Mouse (Mus musculus) embryonic stem cell, embryonic (primary cell): Measurements from ENCODE around the gene Ap4b1.

ENCODE experiments used
- CTCF ChIA-PET, 4 experiments: fragments of 300-600 bp in 2 of 4; fragments of 350-600 bp in 2 of 4; sonication (Branson Sonifier 250); formaldehyde crosslinking; loops; one replicate each; lab custom pipeline; 2022; ENCODE audit warnings: inconsistent platforms in 2 of 4; lab: Charles Lee
- POLR2A ChIA-PET, 4 experiments: fragments of 300-600 bp in 2 of 4; fragments of 350-600 bp in 2 of 4; sonication (Branson Sonifier 250); formaldehyde crosslinking; loops; one replicate each; lab custom pipeline; 2022; ENCODE audit warnings: antibody characterized with exemption in 4 of 4, inconsistent platforms in 1 of 4; lab: Charles Lee

Ap4b1 gene

GRCm38 (mm10) chr3:103808891-103809798, at the start of gene Ap4b1, which contains the start of the genes Dclre1b and Gm43064:
Gene Ap4b1, plus strand, starts transcription at chr3:103809520.
Gene Dclre1b, minus strand, starts transcription at chr3:103809444.
Gene Gm43064, plus strand, starts transcription at chr3:103809573.
- ChIA-PET CTCF (interaction anchor here (0.6 to 1.1 kb wide), 5 partner anchors 17 to 71 kb away, joined by 3 to 5 read pairs (median 3); partner anchors contain the start of genes Hipk1 (in 1 of the 4) and Olfml3 (in 1 of the 4)), POLR2A (interaction anchor here (0.5 to 3.3 kb wide), 44 partner anchors 11 to 830 kb away, joined by 3 to 65 read pairs (median 4); partner anchors contain the start of genes Hipk1 (in 3 of the 4), Rsbn1 (in 2 of the 4), Magi3 (in 1 of the 4) and Slc16a1 (in 1 of the 4))

DNA sequence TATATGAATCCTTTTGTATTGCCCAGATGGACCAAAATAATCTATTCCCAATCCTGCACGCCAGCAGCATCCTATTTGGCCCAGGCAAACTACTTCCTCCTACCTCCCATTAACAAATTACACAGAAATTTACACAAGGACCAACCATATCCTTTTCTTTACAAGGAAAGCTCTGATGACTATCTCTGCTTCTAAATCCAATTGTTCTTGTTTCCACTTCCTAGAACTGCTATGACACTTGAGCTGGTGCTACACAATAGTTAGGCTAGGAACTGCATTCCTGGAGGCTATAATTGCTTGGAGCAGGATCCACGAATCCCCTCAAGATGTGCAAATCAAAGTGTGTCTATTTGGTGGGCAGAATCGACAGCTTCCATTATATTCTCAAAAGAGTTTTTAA, 42.5 kb upstream of the Ap4b1 start:
- POLR2A ChIA-PET: interaction anchor here in 1 of 4 experiments (2.3 to 14.2 kb wide), 2 partner anchors 12 to 21 kb away, joined by 24 to 166 read pairs; partner anchors contain the start of gene Hipk1

GRCm38 (mm10) chr3:103771531-103772130, 37.7 kb upstream of the Ap4b1 start:
- ChIA-PET CTCF (interaction anchor here in 2 of 4 experiments (0.6 to 2.0 kb wide), 4 partner anchors 10 to 34 kb away, joined by 3 to 9 read pairs (median 4); partner anchors contain the start of gene Olfml3 (in 1 of the 2)), POLR2A (interaction anchor here (0.6 to 14.2 kb wide), 26 partner anchors 8 to 626 kb away, joined by 3 to 166 read pairs (median 4); partner anchors contain the start of genes Ap4b1 (in 3 of the 4), Gm43064 (in 3 of the 4), Rsbn1 (in 3 of the 4) and Dclre1b (in 2 of the 4))

More for the DNA sequence above, 42.5 kb upstream of the Ap4b1 start:
- CTCF ChIA-PET: no interaction called here

GRCm38 (mm10) chr3:103772846-103773245, 36.5 kb upstream of the Ap4b1 start:
- POLR2A ChIA-PET: interaction anchor here (0.5 to 14.2 kb wide), 16 partner anchors 8 to 1848 kb away, joined by 3 to 166 read pairs (median 4); partner anchors contain the start of genes Ap4b1 (in 2 of the 4), Dclre1b (in 2 of the 4), Gm43064 (in 2 of the 4) and Hipk1 (in 1 of the 4)
- CTCF ChIA-PET: no interaction called here

DNA sequence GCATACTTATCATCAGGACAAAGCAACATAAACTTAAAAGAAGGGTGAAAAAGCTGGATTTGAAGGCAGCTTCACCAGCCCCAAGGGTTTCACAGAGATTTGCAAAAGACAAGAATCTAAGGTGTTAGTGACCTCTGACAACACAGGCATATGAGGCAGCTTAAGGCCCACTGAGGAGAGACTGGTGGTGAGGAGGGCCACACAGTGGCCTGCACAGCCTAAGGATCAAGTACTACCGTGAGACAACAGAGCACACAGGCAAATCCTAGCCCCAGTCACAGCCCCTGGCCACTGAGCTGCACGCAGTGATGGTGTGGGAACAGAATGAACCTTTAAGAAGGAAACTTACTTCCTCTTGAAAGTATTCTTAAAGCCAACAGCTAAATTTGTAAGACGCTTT, 35.8 kb upstream of the Ap4b1 start:
- CTCF ChIA-PET: no interaction called here

DNA sequence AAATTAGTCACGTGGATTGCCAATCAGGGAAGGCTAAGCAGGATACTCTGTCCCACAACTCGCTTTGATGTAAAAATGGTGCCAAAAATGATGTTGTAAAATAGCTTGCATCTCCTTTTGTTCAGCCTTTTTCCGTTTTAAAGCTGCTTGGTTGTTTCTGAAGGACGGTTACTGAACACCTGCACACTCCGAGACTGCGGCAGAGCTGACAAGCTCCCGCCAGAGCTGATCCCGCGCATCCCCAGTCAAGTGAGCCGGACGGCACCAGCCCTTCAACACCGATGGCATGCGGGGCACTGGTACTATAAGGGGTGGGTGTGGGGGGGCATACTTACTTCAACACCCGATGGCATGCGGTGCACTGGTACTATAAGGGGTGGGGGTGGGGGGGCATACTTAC, 35.3 kb upstream of the Ap4b1 start:
- ChIA-PET POLR2A (interaction anchor here in 2 of 4 experiments (1.2 to 14.2 kb wide), 11 partner anchors 9 to 140 kb away, joined by 3 to 166 read pairs (median 5); partner anchors contain the start of genes Ap4b1 (in 1 of the 2), Dclre1b (in 1 of the 2), Gm43064 (in 1 of the 2) and Hipk1 (in 1 of the 2)), CTCF (no interaction called here)

More for the DNA sequence above, 35.8 kb upstream of the Ap4b1 start:
- POLR2A ChIA-PET: interaction anchor here (0.5 to 14.2 kb wide), 15 partner anchors 9 to 1849 kb away, joined by 3 to 166 read pairs (median 5); partner anchors contain the start of genes Ap4b1 (in 1 of the 4), Dclre1b (in 1 of the 4), Gm43064 (in 1 of the 4) and Hipk1 (in 1 of the 4)

DNA sequence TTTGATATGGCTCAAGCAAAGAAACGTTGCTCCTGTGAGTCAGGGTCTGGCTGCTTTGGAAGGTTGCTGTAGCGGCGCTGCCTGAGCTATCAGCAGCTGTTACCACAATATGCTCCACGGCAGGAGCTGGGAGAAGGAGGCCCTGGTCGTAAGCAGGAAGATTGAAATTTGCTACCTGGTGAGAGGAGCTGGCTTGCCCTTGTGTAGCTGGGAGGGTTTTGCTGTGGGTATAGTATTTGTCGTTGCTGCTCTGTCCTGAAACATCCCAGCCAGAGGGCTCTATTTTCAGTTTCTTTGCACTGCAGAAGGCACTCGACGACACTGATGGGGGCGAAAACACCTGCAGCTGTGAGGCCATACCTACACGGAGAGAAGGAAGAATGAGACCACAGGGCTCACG, 31.4 kb upstream of the Ap4b1 start:
- CTCF ChIA-PET: no interaction called here

GRCm38 (mm10) chr3:103778660-103779059, 30.7 kb upstream of the Ap4b1 start:
- CTCF ChIA-PET: no interaction called here
- POLR2A ChIA-PET: interaction anchor here in 2 of 4 experiments (0.6 to 14.2 kb wide), 8 partner anchors 9 to 225 kb away, joined by 3 to 166 read pairs (median 4); partner anchors contain the start of genes Hipk1 (in 2 of the 2) and Rsbn1 (in 1 of the 2)

More for the DNA sequence above, 31.4 kb upstream of the Ap4b1 start:
- POLR2A ChIA-PET: interaction anchor here in 2 of 4 experiments (0.6 to 14.2 kb wide), 7 partner anchors 9 to 224 kb away, joined by 3 to 166 read pairs (median 4); partner anchors contain the start of gene Hipk1 (in 1 of the 2)

- POLR2A ChIA-PET: interaction anchor here in 2 of 4 experiments (0.9 to 14.2 kb wide), 6 partner anchors 8 to 135 kb away, joined by 3 to 166 read pairs (median 4); partner anchors contain the start of genes Hipk1 (in 2 of the 2) and Rsbn1 (in 1 of the 2)
These were observed 30.1 kb upstream of the Ap4b1 start for GRCm38 (mm10) chr3:103779183-103779582.

GRCm38 (mm10) chr3:103780271-103780670, 29.0 kb upstream of the Ap4b1 start:
- ChIA-PET POLR2A (interaction anchor here in 2 of 4 experiments (1.1 to 14.2 kb wide), 4 partner anchors 7 to 13 kb away, joined by 3 to 166 read pairs (median 14); partner anchors contain the start of gene Hipk1 (in 1 of the 2)), CTCF (no interaction called here)

More at GRCm38 (mm10) chr3:103779183-103779582, 30.1 kb upstream of the Ap4b1 start:
- CTCF ChIA-PET: no interaction called here

- CTCF ChIA-PET: no interaction called here
- POLR2A ChIA-PET: interaction anchor here in 1 of 4 experiments (1.3 to 4.7 kb wide), 2 partner anchors 9 to 13 kb away, joined by 5 to 24 read pairs; no protein-coding TSS in a partner anchor
These were observed 28.5 kb upstream of the Ap4b1 start for GRCm38 (mm10) chr3:103780777-103781176.

DNA sequence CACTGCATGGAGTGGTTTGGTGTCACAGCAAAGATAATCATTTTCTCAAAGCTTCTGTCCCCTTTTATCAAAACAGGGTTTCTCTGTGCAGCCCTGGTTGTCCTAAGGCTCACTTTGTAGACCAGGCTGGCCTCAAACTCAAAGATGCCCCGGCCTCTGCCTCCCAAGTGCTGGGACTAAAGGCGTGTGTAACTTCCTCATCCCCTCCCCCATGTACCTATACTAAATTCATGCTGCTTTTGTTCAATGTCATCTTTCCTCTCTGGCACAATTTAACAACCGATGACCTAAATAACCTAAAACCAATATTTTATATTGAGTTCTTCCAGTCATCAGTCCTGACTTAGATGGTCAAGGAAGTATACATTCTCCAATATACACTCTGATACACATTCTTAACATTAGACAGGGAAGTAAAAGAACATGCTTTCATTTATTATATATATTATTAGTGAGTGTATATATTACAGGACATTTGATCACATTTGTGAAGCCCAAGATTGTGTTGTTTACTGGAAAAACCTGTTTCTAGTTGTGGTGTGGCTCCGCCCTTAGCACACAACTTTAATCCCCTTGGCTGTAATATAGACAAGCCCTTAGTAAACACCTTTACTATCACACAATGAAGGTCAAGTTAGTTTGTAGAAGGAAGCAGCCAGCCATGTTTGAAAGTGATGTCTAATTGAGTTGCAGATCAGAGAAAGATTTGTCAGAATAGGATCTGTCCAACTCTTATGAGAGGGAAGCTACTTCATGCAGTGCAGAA, 26.3 kb upstream of the Ap4b1 start:
- POLR2A ChIA-PET: interaction anchor here in 2 of 4 experiments (0.9 to 9.2 kb wide), 7 partner anchors 8 to 32 kb away, joined by 3 to 166 read pairs (median 4); partner anchors contain the start of genes Ap4b1 (in 2 of the 2), Dclre1b (in 2 of the 2), Gm43064 (in 2 of the 2) and Hipk1 (in 1 of the 2)
- CTCF ChIA-PET: interaction anchor here in 2 of 4 experiments (0.7 to 1.2 kb wide), 4 partner anchors 12 to 46 kb away, joined by 3 to 4 read pairs (median 3); partner anchors contain the start of gene Olfml3 (in 2 of the 2)

DNA sequence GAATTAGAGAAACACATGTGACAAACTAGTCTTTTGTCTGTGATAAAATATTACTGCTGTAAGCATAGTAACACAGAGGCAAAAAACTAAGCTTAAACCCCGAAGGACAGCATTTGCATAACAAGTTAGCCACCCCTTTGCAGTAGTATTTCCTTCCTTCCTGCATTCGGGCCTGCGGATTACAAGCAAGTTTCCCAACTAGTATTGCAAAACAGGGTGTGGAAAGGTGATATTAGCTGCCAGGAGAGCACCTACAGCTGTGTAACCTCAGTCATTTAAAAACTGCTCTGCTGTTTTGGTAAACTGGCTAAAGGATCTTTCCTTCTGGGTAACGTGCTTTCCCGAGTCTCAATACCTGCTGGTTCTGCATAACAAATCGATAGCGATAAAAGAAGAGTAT, 22.1 kb upstream of the Ap4b1 start:
- POLR2A ChIA-PET: interaction anchor here in 2 of 4 experiments (1.1 to 9.2 kb wide), 6 partner anchors 9 to 127 kb away, joined by 3 to 166 read pairs (median 4); partner anchors contain the start of genes Ap4b1 (in 2 of the 2), Dclre1b (in 2 of the 2), Gm43064 (in 2 of the 2) and Rsbn1 (in 1 of the 2)
- CTCF ChIA-PET: interaction anchor here in 1 of 4 experiments (0.6 kb wide), 1 partner anchor 101 kb away, joined by 3 read pairs; no protein-coding TSS in a partner anchor

GRCm38 (mm10) chr3:103789096-103789495, 20.2 kb upstream of the Ap4b1 start:
- CTCF ChIA-PET: interaction anchor here in 2 of 4 experiments (0.5 to 0.7 kb wide), 3 partner anchors 20 to 149 kb away, joined by 4 to 5 read pairs (median 5); no protein-coding TSS in a partner anchor
- POLR2A ChIA-PET: interaction anchor here in 3 of 4 experiments (0.6 to 9.2 kb wide), 13 partner anchors 9 to 336 kb away, joined by 3 to 166 read pairs (median 4); partner anchors contain the start of genes Ap4b1 (in 3 of the 3), Dclre1b (in 3 of the 3), Gm43064 (in 3 of the 3) and Olfml3 (in 1 of the 3)

DNA sequence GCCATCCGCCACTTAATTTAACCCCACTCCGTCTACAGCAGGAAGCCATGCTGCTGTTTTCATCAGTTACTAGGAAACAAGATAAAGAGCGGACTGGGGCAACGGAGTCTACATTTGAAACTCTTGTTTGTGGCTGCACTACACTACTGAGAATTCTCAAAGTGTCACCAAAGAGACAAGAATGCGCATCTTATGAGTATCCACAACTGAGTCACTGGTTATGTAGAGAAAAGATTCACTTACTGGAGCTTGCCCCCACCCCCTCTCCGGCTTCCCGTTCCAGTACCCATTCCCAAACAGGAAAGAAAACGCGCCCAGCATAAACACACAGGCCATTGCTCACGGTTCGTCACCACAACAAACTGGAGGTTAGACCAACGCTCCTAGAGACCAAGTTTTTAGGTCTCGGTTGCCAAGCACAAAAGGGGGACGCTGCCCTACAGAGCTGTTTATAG, 19.4 kb upstream of the Ap4b1 start:
- ChIA-PET POLR2A (interaction anchor here (0.6 to 9.2 kb wide), 34 partner anchors 10 to 1837 kb away, joined by 3 to 166 read pairs (median 4); partner anchors contain the start of genes Ap4b1 (in 4 of the 4), Dclre1b (in 4 of the 4), Gm43064 (in 4 of the 4) and Olfml3 (in 2 of the 4)), CTCF (interaction anchor here in 3 of 4 experiments (0.6 to 1.1 kb wide), 6 partner anchors 18 to 972 kb away, joined by 3 to 10 read pairs (median 3); partner anchors contain the start of genes Ap4b1 (in 2 of the 3), Dclre1b (in 2 of the 3) and Gm43064 (in 2 of the 3))
